Mouse (Mus musculus): Measurements from ENCODE around the gene Hist1h2an. TPM values are rescaled to one million over a fixed set of nuclear protein-coding genes. Genes with fewer than 3 reads are reported as not detected.
"Not testable (repeated sequence)": the region's sequence is repeated elsewhere in the genome, so short reads cannot be mapped to it uniquely, and the experiment has no call there.

Gene Hist1h2an
- polyA plus RNA-seq, 1 experiment: 22.2 TPM

DNA sequence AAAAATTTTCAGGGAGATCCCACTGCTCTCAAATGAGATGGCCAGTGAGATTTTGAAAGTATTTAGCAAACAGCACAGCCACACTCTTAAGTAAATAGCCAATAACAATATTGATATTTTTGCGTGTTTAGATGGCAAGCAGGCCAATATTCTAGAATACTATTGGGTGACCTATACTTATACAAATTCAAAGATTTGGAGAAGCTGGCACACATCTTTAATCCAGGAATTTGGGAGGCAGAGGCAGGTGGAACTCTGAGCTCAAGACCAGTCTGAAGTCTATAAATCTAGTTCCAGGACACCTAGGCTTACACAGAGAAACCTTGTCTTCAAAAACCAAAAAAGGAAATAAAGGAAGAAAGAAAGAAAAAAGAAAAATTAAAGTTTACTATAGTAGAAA is 5.4 kb downstream of the Hist1h2an start:
- peaks cover 72% of the 10 kb centered on the region for H3K4me1 ChIP-seq
- no peaks in the 10 kb centered on the region for H3K36me3 ChIP-seq (replicated peaks; ENCODE audit: low read length)
- TF ChIP-seq GATA1 (IDR thresholded peaks at IDR 0.05; ENCODE audit: borderline replicate concordance, low read length) (no peak), FLI1 (IDR thresholded peaks at IDR 0.05; ENCODE audit: low read length) (no peak)

DNA sequence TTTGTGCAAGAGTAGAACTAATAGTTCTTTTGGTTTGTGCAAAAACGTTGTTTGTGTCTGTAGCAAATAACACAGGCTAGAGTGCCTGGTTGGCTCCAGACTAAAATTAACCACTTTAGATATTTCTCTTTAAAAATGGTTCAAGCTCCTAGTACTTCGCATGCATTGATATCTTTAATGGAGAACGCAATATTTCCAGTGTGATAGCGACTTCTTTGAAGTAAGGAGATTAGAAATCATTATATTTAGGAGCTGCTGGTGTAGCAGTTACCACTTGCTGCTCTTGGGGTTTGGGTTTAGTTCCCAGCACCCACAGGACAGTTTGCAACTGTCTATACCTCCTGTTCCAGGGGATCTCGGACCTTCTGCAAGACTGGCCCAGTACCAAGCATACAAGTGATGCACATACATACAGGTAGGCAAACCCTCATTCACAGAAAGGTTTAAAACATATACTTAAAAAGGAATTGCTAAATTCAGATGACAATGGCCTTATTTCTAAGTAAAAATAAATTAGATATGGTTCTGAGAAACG is 5.9 kb downstream of the Hist1h2an start:
- Histone ChIP-seq H3K9me3 (no peaks in the 10 kb centered on the region), H3K4me1 (peaks cover 67% of the 10 kb centered on the region), H3K4me3 (replicated peaks) (peak overlapping the region; percentile 92), H3K27me3 (replicated peaks) (no peaks in the 10 kb centered on the region), H3K36me3 (replicated peaks; ENCODE audit: low read length) (no peaks in the 10 kb centered on the region)
- TF ChIP-seq FLI1 (IDR thresholded peaks at IDR 0.05; ENCODE audit: low read length): no peak
- TF ChIP-seq GATA1 (IDR thresholded peaks at IDR 0.05; ENCODE audit: borderline replicate concordance, low read length): no peak

More for the DNA sequence above, 5.4 kb downstream of the Hist1h2an start:
- no peak overlapping the region for H3K4me3 ChIP-seq (replicated peaks)
- H3K27me3 ChIP-seq (replicated peaks): no peaks in the 10 kb centered on the region
- no peaks in the 10 kb centered on the region for H3K9me3 ChIP-seq

DNA sequence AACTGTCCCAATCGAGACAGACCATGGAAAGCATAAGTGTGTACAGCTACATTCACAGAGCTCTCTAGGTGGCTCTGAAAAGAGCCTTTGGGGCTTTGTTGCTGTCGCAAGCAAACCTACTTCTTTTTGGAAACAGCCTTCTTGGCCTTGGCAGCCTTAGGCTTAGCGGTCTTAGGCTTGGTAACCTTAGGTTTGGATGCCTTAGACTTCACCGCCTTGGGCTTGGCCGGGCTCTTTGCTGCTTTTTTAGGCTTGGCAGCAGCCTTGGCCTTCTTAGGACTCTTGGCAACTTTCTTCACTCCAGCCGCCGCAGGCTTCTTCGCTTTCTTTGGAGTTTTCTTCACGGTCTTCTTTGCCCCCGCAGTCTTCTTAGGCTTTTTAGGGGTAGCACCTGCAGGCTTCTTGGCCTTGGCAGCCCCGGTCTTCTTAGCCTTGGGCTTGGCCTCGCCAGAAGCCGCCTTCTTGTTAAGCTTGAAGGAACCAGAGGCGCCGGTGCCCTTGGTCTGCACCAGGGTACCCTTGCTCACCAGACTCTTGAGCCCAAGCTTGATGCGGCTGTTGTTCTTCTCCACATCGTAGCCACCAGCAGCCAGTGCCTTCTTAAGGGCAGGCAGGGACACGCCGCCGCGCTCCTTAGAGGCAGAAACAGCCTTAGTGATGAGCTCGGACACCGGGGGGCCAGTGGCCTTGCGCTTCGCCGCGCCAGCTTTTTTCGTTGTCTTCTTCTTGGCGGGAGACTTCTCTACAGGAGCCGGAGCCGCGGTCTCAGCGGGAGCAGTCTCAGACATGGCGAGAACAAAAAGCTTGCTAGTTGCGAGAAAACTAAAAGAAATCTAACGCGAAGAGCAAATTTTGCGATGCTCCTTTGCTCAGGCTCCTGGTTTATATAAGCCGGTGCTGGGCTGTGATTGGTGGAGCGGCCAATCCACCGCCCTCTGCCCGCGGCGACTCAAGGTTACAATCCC is 7.0 kb downstream of the Hist1h2an start, which contains the start of gene Hist1h1b:
Gene Hist1h1b, minus strand, starts transcription at position 859 of the 965 bp plus-strand sequence.
- TF ChIP-seq FLI1 (IDR thresholded peaks at IDR 0.05; ENCODE audit: low read length): no peak
- TF ChIP-seq GATA1 (IDR thresholded peaks at IDR 0.05; ENCODE audit: borderline replicate concordance, low read length): no peak

DNA sequence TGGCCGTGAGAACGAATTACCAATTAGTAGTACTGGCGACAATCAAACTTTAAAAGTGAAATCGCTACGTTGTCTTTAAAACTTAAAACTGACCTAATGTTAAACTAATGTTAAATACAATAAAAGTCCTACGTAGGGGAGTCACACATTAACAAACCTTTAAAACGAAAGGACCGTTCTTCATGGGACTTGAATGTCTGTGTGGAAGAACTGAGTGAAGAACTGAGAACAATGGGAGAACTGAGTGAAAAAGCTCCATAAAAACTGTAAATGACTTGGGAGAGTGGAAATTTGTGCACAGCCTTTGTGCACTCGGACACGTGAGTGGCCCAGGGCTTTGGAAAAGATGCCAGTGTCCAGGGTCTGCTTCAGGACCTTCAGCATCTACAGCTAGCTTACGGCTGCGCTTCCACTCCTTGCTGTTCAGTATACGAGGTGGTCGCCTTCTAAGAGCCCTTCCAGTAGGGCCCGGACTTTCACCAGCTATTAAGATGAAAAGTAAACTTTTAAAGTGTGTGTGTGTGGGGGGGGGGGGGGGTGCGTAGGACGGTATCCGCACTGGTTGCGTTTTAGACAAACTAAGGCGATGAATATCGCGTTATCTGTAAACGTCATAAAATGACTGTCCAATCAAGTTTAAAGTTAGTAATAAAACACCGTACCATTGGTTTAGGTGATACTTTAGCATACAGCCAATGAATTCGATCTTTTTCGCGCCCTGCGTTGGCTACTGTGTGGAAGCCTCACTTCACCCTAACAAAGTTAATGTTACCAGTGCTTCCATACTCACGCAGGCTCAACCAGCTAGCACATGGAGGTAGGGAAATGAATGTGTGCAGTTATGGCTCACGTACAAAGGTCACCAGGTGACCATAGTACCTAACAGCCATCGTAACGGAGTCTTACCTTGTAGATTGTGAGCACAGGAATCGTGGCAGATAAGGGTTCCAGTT is 7.9 kb downstream of the Hist1h2an start:
- no peaks in the 10 kb centered on the region for H3K36me3 ChIP-seq (replicated peaks; ENCODE audit: low read length)
- H3K4me3 ChIP-seq (replicated peaks): peak overlapping the region; percentile 92
- no peaks in the 10 kb centered on the region for H3K27me3 ChIP-seq (replicated peaks)
- H3K9me3 ChIP-seq: no peaks in the 10 kb centered on the region
- peaks cover 56% of the 10 kb centered on the region for H3K4me1 ChIP-seq
- TF ChIP-seq GATA1 (IDR thresholded peaks at IDR 0.05; ENCODE audit: borderline replicate concordance, low read length): no peak
- TF ChIP-seq FLI1 (IDR thresholded peaks at IDR 0.05; ENCODE audit: low read length): no peak

More for the DNA sequence above, 7.0 kb downstream of the Hist1h2an start, which contains the start of gene Hist1h1b:
- Histone ChIP-seq H3K4me1 (peaks cover 61% of the 10 kb centered on the region), H3K27me3 (replicated peaks) (no peaks in the 10 kb centered on the region), H3K9me3 (no peaks in the 10 kb centered on the region), H3K36me3 (replicated peaks; ENCODE audit: low read length) (no peaks in the 10 kb centered on the region), H3K4me3 (replicated peaks) (peak within 1 kb of the TSS; percentile 92)

DNA sequence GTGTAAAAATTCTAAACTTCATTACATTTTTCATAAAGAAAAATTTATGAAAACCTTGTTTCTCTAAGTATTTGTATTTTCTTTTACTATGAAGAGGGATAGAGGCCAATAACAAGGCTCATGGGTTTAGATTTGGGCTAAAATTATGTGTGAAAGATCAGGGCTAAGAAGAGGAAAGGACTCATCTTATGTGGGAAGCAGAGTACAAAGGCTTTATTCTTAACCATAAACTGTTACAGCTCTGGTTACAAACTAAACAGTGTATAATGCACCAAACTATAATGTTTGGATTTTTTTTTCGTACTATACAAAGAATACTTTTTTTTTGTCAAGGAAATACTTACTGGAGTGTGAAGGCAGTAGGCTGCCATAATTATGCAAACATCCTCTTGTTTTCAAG is 31.3 kb downstream of the Hist1h2an start:
- no peaks in the 10 kb centered on the region for H3K9me3 ChIP-seq
- peaks cover 36% of the 10 kb centered on the region for H3K4me1 ChIP-seq
- TF ChIP-seq FLI1 (IDR thresholded peaks at IDR 0.05; ENCODE audit: low read length): no peak
- H3K27me3 ChIP-seq (replicated peaks): no peaks in the 10 kb centered on the region
- no peak overlapping the region for H3K4me3 ChIP-seq (replicated peaks)
- H3K36me3 ChIP-seq (replicated peaks; ENCODE audit: low read length): no peaks in the 10 kb centered on the region

DNA sequence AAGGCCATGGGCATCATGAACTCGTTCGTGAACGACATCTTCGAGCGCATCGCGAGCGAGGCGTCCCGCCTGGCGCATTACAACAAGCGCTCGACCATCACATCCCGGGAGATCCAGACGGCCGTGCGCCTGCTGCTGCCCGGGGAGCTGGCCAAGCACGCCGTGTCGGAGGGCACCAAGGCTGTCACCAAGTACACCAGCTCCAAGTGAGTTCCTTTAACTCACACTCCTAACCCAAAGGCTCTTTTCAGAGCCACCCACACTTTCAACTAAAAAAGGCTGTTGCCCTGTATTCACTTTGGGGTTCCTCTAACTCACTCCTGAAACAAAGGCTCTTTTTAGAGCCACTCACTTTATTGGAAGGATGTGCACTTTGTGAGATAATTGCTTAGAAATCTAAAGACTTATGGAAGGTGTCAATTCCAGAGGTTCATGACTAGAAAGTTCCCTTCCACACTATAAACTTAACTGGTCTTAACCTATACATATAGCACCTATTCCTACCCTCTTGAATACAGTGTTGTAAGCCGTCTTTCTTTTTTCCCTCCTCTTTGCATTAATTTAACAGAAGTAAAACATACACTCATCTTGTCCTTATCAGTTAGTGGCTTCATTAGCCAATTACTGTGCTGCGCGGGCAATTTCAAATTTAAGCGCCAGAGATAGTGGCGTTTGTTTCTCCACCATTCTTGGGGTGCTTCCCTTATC is 32.6 kb downstream of the Hist1h2an start:
- not testable (repeated sequence) for H3K9me3 ChIP-seq; H3K36me3 ChIP-seq (replicated peaks; ENCODE audit: low read length); H3K27me3 ChIP-seq (replicated peaks)
- Histone ChIP-seq H3K4me3 (replicated peaks) (peak overlapping the region; percentile 85), H3K4me1 (peaks cover 49% of the 10 kb centered on the region)

DNA sequence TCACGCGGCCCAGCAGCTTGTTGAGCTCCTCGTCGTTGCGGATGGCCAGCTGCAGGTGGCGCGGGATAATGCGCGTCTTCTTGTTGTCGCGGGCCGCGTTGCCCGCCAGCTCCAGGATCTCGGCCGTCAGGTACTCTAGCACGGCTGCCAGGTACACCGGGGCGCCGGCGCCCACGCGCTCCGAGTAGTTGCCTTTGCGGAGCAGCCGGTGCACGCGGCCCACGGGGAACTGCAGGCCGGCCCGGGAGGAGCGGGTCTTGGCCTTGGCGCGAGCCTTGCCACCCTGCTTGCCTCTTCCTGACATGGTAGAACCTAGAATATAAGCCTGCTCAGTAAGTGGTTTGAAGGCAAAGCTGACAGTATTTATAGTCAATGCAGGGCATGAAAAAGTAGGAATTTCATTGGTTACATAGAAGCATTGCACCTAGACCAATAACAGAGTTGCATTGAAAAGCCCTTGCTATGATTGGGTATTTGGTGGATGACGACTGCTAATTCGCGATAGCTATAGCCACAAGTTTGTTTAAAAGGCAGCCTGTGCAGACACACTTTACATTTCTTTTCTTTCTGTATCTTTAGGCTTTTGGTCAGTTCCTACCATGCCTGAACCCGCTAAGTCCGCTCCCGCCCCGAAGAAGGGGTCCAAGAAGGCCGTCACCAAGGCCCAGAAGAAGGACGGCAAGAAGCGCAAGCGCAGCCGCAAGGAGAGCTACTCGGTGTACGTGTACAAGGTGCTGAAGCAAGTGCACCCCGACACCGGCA is 33.3 kb downstream of the Hist1h2an start, which contains the start of the genes Hist1h2ak and Hist1h2bn:
Gene Hist1h2ak, minus strand, starts transcription at position 304 of the 762 bp plus-strand sequence.
Gene Hist1h2bn, plus strand, starts transcription at position 600 of the 762 bp plus-strand sequence.
- Histone ChIP-seq H3K4me1 (peaks cover 51% of the 10 kb centered on the region), H3K4me3 (replicated peaks) (peak within 1 kb of the TSS; percentile 88)
- H3K9me3 ChIP-seq; H3K36me3 ChIP-seq (replicated peaks; ENCODE audit: low read length); H3K27me3 ChIP-seq (replicated peaks): not testable (repeated sequence)

DNA sequence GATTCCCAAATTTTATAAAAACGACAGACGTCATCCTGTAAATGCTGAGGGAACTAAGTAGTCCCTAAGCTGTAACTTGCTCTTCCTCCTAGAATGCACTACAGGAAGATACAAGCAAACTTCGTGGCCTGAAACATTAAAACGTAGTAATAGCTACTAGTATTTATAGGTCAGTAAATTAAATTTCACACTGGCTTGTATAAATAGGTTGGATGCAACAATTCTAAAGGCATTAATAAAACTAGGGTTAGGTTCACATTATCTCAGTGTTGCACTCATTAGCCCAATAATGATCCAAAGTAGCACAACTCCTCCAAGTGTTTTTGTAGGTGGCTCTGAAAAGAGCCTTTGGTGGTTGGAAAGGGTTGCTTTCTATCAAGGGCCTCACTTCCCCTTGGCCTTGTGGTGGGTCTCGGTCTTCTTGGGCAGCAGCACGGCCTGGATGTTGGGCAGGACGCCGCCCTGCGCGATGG is 33.9 kb downstream of the Hist1h2an start:
- Histone ChIP-seq H3K4me3 (replicated peaks) (peak overlapping the region; percentile 86), H3K9me3 (no peaks in the 10 kb centered on the region), H3K4me1 (peaks cover 54% of the 10 kb centered on the region), H3K27me3 (replicated peaks) (no peaks in the 10 kb centered on the region), H3K36me3 (replicated peaks; ENCODE audit: low read length) (no peaks in the 10 kb centered on the region)
- TF ChIP-seq FLI1 (IDR thresholded peaks at IDR 0.05; ENCODE audit: low read length): no peak
- no peak for TF ChIP-seq GATA1 (IDR thresholded peaks at IDR 0.05; ENCODE audit: borderline replicate concordance, low read length)
